Mouse (Mus musculus) midbrain, embryonic 13.5 days (tissue): Measurements from ENCODE around the gene Epb41. TPM values are rescaled to one million over a fixed set of nuclear protein-coding genes. Genes with fewer than 3 reads are reported as not detected.

ENCODE experiments used
- ATAC-seq: fragments of 200-750 bp; cut with Nextera tagmentation; 2 replicates; pipeline ENCODE4 v1.8.0; 2017; ENCODE audit warnings: mild to moderate bottlenecking, moderate TSS enrichment, moderate library complexity
- H3K27ac ChIP-seq: fragments of 300-500 bp; sonication (generic); 2 replicates; pipeline ENCODE4 v1.5.1; 2015; ENCODE audit warnings: inconsistent platforms, mild to moderate bottlenecking, moderate library complexity
- H3K27me3 ChIP-seq: fragments of 300-500 bp; sonication (generic); 2 replicates; pipeline ENCODE4 v1.6.1; 2015; ENCODE audit warnings: mild to moderate bottlenecking, inconsistent platforms
- H3K36me3 ChIP-seq: fragments of 300-500 bp; sonication (generic); 2 replicates; pipeline ENCODE4 v1.6.1; 2015; ENCODE audit warnings: mild to moderate bottlenecking, inconsistent platforms
- H3K4me1 ChIP-seq: fragments of 300-500 bp; sonication (generic); replicated peaks from 2 replicates; pipeline ENCODE4 v1.6.1; 2015; ENCODE audit warnings: inconsistent platforms
- H3K4me2 ChIP-seq: fragments of 300-500 bp; sonication (generic); replicated peaks from 2 replicates; pipeline ENCODE4 v1.6.1; 2015; ENCODE audit warnings: moderate library complexity, mild to moderate bottlenecking, inconsistent platforms
- H3K4me3 ChIP-seq: fragments of 300-500 bp; sonication (generic); replicated peaks from 2 replicates; pipeline ENCODE4 v1.5.1; 2015; ENCODE audit warnings: mild to moderate bottlenecking, inconsistent platforms
- H3K9ac ChIP-seq: fragments of 300-500 bp; sonication (generic); replicated peaks from 2 replicates; pipeline ENCODE4 v1.6.1; 2015; ENCODE audit warnings: mild to moderate bottlenecking, inconsistent platforms
- H3K9me3 ChIP-seq: fragments of 300-500 bp; sonication (generic); 2 replicates; pipeline ENCODE4 v1.6.1; 2016; ENCODE audit warnings: mild to moderate bottlenecking, inconsistent platforms
- WGBS: fragments of 180-500 bp; shearing (Covaris S2); methylation state at CpG from one replicate; pipeline ENCODE4 v1.1.7; 2015; 5-methylcytosine and 5-hydroxymethylcytosine counted together
- polyA plus RNA-seq: library from polyadenylated mRNA; unstranded; fragments of >200 nt; fragmentation: Nextera tagmentation; extraction: Ambion mirVana; gene quantifications from 2 replicates; pipeline ENCODE4 v1.2.1, GENCODE M21; 2015

Epb41 gene
- 120 and 122 TPM in 2 replicates for polyA plus RNA-seq

- Histone ChIP-seq H3K9ac (peak within 1 kb of the TSS; percentile 73), H3K27me3 (peaks cover 43% of the 10 kb centered on the region), H3K9me3 (no peaks in the 10 kb centered on the region), H3K4me2 (peak within 1 kb of the TSS; percentile 100), H3K27ac (no peak within 1 kb of the TSS), H3K4me1 (peaks cover 25% of the 10 kb centered on the region), H3K36me3 (no peaks in the 10 kb centered on the region), H3K4me3 (peak within 1 kb of the TSS; percentile 69)
- 2% methylated on average over 47 of the region's 47 CpGs for WGBS
- ATAC-seq, result peak; percentile 96
These were observed at the start of gene Epb41 for GRCm38 (mm10) chr4:132074933-132075769. Gene Epb41 (minus strand): TSS chr4:132075321.

GRCm38 (mm10) chr4:132123166-132123565, 48.0 kb upstream of the Epb41 start:
- WGBS, result 96% methylated on average over 1 of the region's 1 CpGs
- Histone ChIP-seq H3K9ac (no peak overlapping the region), H3K4me3 (no peak overlapping the region), H3K9me3 (no peaks in the 10 kb centered on the region), H3K4me2 (no peak overlapping the region), H3K4me1 (0 out of 2 replicates have a peak, but pooled peaks cover 3% of the 10 kb centered on the region), H3K27ac (no peak overlapping the region), H3K27me3 (peaks cover 3% of the 10 kb centered on the region; the same call in 1 of the 2 replicates), H3K36me3 (no peaks in the 10 kb centered on the region)
- no peak for ATAC-seq

GRCm38 (mm10) chr4:132121674-132122073, 46.6 kb upstream of the Epb41 start:
- no peaks in the 10 kb centered on the region for H3K9me3 ChIP-seq
- no peak for ATAC-seq
- H3K27ac ChIP-seq, result no peak overlapping the region
- no peak overlapping the region for H3K9ac ChIP-seq
- 0 out of 2 replicates have a peak, but pooled peaks cover 3% of the 10 kb centered on the region for H3K4me1 ChIP-seq
- no peaks in the 10 kb centered on the region for H3K36me3 ChIP-seq
- H3K27me3 ChIP-seq, result peaks cover 3% of the 10 kb centered on the region; the same call in 1 of the 2 replicates
- 82% methylated on average over 5 of the region's 5 CpGs for WGBS
- no peak overlapping the region for H3K4me3 ChIP-seq
- no peak overlapping the region for H3K4me2 ChIP-seq

GRCm38 (mm10) chr4:132119566-132119965, 44.4 kb upstream of the Epb41 start:
- WGBS, result 71% methylated on average over 9 of the region's 9 CpGs
- H3K27me3 ChIP-seq, result peaks cover 3% of the 10 kb centered on the region; the same call in 1 of the 2 replicates
- no peak overlapping the region for H3K4me2 ChIP-seq
- no peak overlapping the region for H3K4me3 ChIP-seq
- 0 out of 2 replicates have a peak, but pooled peaks cover 3% of the 10 kb centered on the region for H3K4me1 ChIP-seq
- no peaks in the 10 kb centered on the region for H3K36me3 ChIP-seq
- no peak overlapping the region for H3K27ac ChIP-seq
- H3K9me3 ChIP-seq, result no peaks in the 10 kb centered on the region
- H3K9ac ChIP-seq, result no peak overlapping the region
- ATAC-seq, result no peak

- 89% methylated on average over 4 of the region's 4 CpGs for WGBS
These were observed 41.2 kb upstream of the Epb41 start for GRCm38 (mm10) chr4:132116315-132116714.

GRCm38 (mm10) chr4:132113411-132114095, 38.4 kb upstream of the Epb41 start:
- no peaks in the 10 kb centered on the region for H3K36me3 ChIP-seq
- peaks cover 16% of the 10 kb centered on the region for H3K4me1 ChIP-seq
- peak overlapping the region; percentile 33 for H3K4me3 ChIP-seq
- H3K27me3 ChIP-seq, result peaks cover 24% of the 10 kb centered on the region
- 0 out of 2 replicates have a peak overlapping the region, but pooled peaks have one; percentile 16 for H3K9ac ChIP-seq
- H3K27ac ChIP-seq, result no peak overlapping the region
- no peaks in the 10 kb centered on the region for H3K9me3 ChIP-seq
- 0 out of 2 replicates have a peak, but pooled peaks have one; percentile 45 for ATAC-seq
- 45% methylated on average over 53 of the region's 53 CpGs for WGBS
- H3K4me2 ChIP-seq, result peak overlapping the region; percentile 52

More at GRCm38 (mm10) chr4:132116315-132116714, 41.2 kb upstream of the Epb41 start:
- H3K4me2 ChIP-seq, result no peak overlapping the region
- peaks cover 10% of the 10 kb centered on the region for H3K4me1 ChIP-seq
- H3K9ac ChIP-seq, result no peak overlapping the region
- no peak overlapping the region for H3K27ac ChIP-seq
- no peak for ATAC-seq
- no peaks in the 10 kb centered on the region for H3K9me3 ChIP-seq
- peaks cover 24% of the 10 kb centered on the region for H3K27me3 ChIP-seq
- H3K4me3 ChIP-seq, result no peak overlapping the region
- no peaks in the 10 kb centered on the region for H3K36me3 ChIP-seq

GRCm38 (mm10) chr4:132111227-132111626, 36.1 kb upstream of the Epb41 start:
- Histone ChIP-seq H3K27me3 (peaks cover 24% of the 10 kb centered on the region), H3K9ac (no peak overlapping the region; the same call in 1 of the 2 replicates), H3K27ac (no peak overlapping the region; the same call in 1 of the 2 replicates), H3K4me2 (no peak overlapping the region), H3K4me1 (peaks cover 17% of the 10 kb centered on the region), H3K4me3 (no peak overlapping the region), H3K9me3 (no peaks in the 10 kb centered on the region), H3K36me3 (no peaks in the 10 kb centered on the region)
- WGBS, result 16% methylated on average over 4 of the region's 4 CpGs
- ATAC-seq, result no peak

- no peak for ATAC-seq
- Histone ChIP-seq H3K9me3 (no peaks in the 10 kb centered on the region), H3K9ac (no peak overlapping the region), H3K4me1 (peaks cover 14% of the 10 kb centered on the region), H3K27me3 (peaks cover 13% of the 10 kb centered on the region; the same call in 1 of the 2 replicates), H3K27ac (no peak overlapping the region), H3K4me2 (no peak overlapping the region), H3K36me3 (no peaks in the 10 kb centered on the region), H3K4me3 (no peak overlapping the region)
- 94% methylated on average over 7 of the region's 7 CpGs for WGBS
These were observed 33.1 kb upstream of the Epb41 start for GRCm38 (mm10) chr4:132108221-132108620.

GRCm38 (mm10) chr4:132101152-132101551, 26.0 kb upstream of the Epb41 start:
- no peaks in the 10 kb centered on the region for H3K4me1 ChIP-seq
- H3K4me2 ChIP-seq, result no peak overlapping the region
- no peaks in the 10 kb centered on the region for H3K9me3 ChIP-seq
- no peak for ATAC-seq
- no peaks in the 10 kb centered on the region for H3K27me3 ChIP-seq
- H3K9ac ChIP-seq, result no peak overlapping the region
- H3K27ac ChIP-seq, result no peak overlapping the region
- H3K36me3 ChIP-seq, result no peaks in the 10 kb centered on the region
- 34% methylated on average over 3 of the region's 3 CpGs for whole genome bisulfite sequencing
- H3K4me3 ChIP-seq, result no peak overlapping the region

GRCm38 (mm10) chr4:132099548-132099947, 24.4 kb upstream of the Epb41 start:
- Histone ChIP-seq H3K36me3 (no peaks in the 10 kb centered on the region), H3K27me3 (no peaks in the 10 kb centered on the region), H3K9me3 (no peaks in the 10 kb centered on the region), H3K9ac (no peak overlapping the region), H3K4me1 (no peaks in the 10 kb centered on the region), H3K4me2 (no peak overlapping the region), H3K27ac (no peak overlapping the region), H3K4me3 (no peak overlapping the region)
- 79% methylated on average over 5 of the region's 5 CpGs for WGBS
- no peak for ATAC-seq

- H3K27me3 ChIP-seq, result no peaks in the 10 kb centered on the region
- no peak for ATAC-seq
- H3K9ac ChIP-seq, result no peak overlapping the region
- no peaks in the 10 kb centered on the region for H3K9me3 ChIP-seq
- H3K4me3 ChIP-seq, result no peak overlapping the region
- no peak overlapping the region for H3K4me2 ChIP-seq
- no peaks in the 10 kb centered on the region for H3K4me1 ChIP-seq
- no peak overlapping the region for H3K27ac ChIP-seq
- H3K36me3 ChIP-seq, result no peaks in the 10 kb centered on the region
- 75% methylated on average over 7 of the region's 7 CpGs for WGBS
These were observed 19.9 kb upstream of the Epb41 start for GRCm38 (mm10) chr4:132095043-132095442.

GRCm38 (mm10) chr4:132093928-132094327, 18.8 kb upstream of the Epb41 start:
- H3K4me2 ChIP-seq, result no peak overlapping the region
- H3K36me3 ChIP-seq, result no peaks in the 10 kb centered on the region
- H3K4me3 ChIP-seq, result no peak overlapping the region
- H3K9me3 ChIP-seq, result no peaks in the 10 kb centered on the region
- ATAC-seq, result no peak
- 90% methylated on average over 5 of the region's 5 CpGs for WGBS
- no peak overlapping the region for H3K9ac ChIP-seq
- no peaks in the 10 kb centered on the region for H3K4me1 ChIP-seq
- no peak overlapping the region for H3K27ac ChIP-seq
- no peaks in the 10 kb centered on the region for H3K27me3 ChIP-seq
